Mouse (Mus musculus) erythroblast, embryonic 14.5 days (primary cell): ENCODE results near the gene Hspb8.

Experiments
- GATA1 ChIP-seq: IDR thresholded peaks from 2 replicates; pipeline ENCODE4 v1.6.1; 2012; ENCODE audit warnings: low read length, inconsistent platforms, mixed read lengths
- TAL1 ChIP-seq: IDR thresholded peaks from 3 replicates; pipeline ENCODE4 v1.6.1; 2012; ENCODE audit warnings: low read length, inconsistent platforms, mixed read lengths

GRCm38 (mm10) chr5:116361342-116361741, 61.3 kb downstream of the Hspb8 start:
- TF ChIP-seq GATA1 (no peak), TAL1 (no peak)
